Mouse (Mus musculus) forebrain, embryonic 11.5 days (tissue): ENCODE measurements around the gene Lsm2. TPM values are rescaled to one million over a fixed set of nuclear protein-coding genes. Genes with fewer than 3 reads are reported as not detected.
A peak's percentile ranks its signal among the peaks of the same experiment; 100 is the strongest.
"Not testable (repeated sequence)": the region's sequence is repeated elsewhere in the genome, so short reads cannot be mapped to it uniquely, and the experiment has no call there.

Experiments
- ATAC-seq: fragments of 200-750 bp; cut with Nextera tagmentation; replicated peaks from 2 replicates; pipeline ENCODE4 v1.8.0; 2017; ENCODE audit warnings: moderate TSS enrichment; ENCODE audit not compliant: low FRiP score
- DNase-seq: peaks from one replicate; pipeline ENCODE4 v3.0.0-alpha.2; 2017; ENCODE audit warnings: low spot score
- H3K27ac ChIP-seq: fragments of 300-500 bp; sonication (generic); 2 replicates; pipeline ENCODE4 v1.5.1; 2014; ENCODE audit warnings: low read depth, low read length
- H3K27me3 ChIP-seq: fragments of 300-500 bp; sonication (generic); 2 replicates; pipeline ENCODE4 v1.6.1; 2014; ENCODE audit warnings: mild to moderate bottlenecking, low read length, mixed read lengths; ENCODE audit not compliant: control insufficient read depth, insufficient read depth
- H3K36me3 ChIP-seq: fragments of 300-500 bp; sonication (generic); 2 replicates; pipeline ENCODE4 v1.6.1; 2014; ENCODE audit warnings: mild to moderate bottlenecking, low read length, moderate library complexity, mixed read lengths; ENCODE audit not compliant: control insufficient read depth, insufficient read depth
- H3K4me1 ChIP-seq: fragments of 300-500 bp; sonication (generic); replicated peaks from 2 replicates; pipeline ENCODE4 v1.6.1; 2014; ENCODE audit warnings: low read length, mixed read lengths; ENCODE audit not compliant: control insufficient read depth, insufficient read depth
- H3K4me2 ChIP-seq: fragments of 300-500 bp; sonication (generic); 2 replicates; pipeline ENCODE4 v1.6.1; 2014; ENCODE audit warnings: low read depth, mild to moderate bottlenecking, low read length, moderate library complexity, mixed read lengths; ENCODE audit not compliant: severe bottlenecking
- H3K4me3 ChIP-seq: fragments of 300-500 bp; sonication (generic); 2 replicates; pipeline ENCODE4 v1.5.1; 2014; ENCODE audit warnings: low read depth, low read length
- H3K9ac ChIP-seq: fragments of 300-500 bp; sonication (generic); 2 replicates; pipeline ENCODE4 v1.6.1; 2014; ENCODE audit warnings: low read length
- H3K9me3 ChIP-seq: fragments of 300-500 bp; sonication (generic); 2 replicates; pipeline ENCODE4 v1.6.1; 2016; ENCODE audit warnings: low read length, mixed read lengths; ENCODE audit not compliant: control insufficient read depth
- WGBS: fragments of 180-500 bp; shearing (Covaris S2); extraction: QIAGEN DNeasy Blood & Tissue Kit; methylation state at CpG from one replicate; pipeline ENCODE4 v1.1.7; 2014; 5-methylcytosine and 5-hydroxymethylcytosine counted together
- polyA plus RNA-seq: library from polyadenylated mRNA; unstranded; fragments of >200 nt; fragmentation: Nextera tagmentation; extraction: Ambion mirVana; gene quantifications from 2 replicates; pipeline ENCODE4 v1.2.1, GENCODE M21; 2014

Gene Lsm2
- polyA plus RNA-seq, 1 experiment from 2014 or later = 288 TPM

DNA sequence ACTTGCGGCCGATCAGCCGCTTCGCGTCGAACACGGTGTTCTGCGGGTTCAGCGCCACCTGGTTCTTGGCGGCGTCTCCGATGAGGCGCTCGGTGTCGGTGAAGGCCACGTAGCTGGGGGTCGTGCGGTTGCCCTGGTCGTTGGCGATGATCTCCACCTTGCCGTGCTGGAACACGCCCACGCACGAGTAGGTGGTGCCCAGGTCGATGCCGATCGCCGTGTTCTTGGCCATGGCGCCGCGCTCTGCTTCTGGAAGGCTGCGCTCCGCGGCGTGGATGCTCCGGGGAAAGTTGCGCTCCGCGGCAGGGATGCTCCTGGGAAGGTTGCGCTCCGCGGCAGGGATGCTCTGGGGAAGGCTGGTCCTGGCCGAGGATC lies 10.0 kb upstream of the Lsm2 start:
- H3K27ac ChIP-seq, H3K4me1 ChIP-seq, H3K9ac ChIP-seq, DNase-seq, H3K36me3 ChIP-seq, H3K9me3 ChIP-seq: not testable (repeated sequence)
- H3K4me2 ChIP-seq = peak overlapping the region; percentile 79
- H3K27me3 ChIP-seq = peaks cover 20% of the 10 kb centered on the region
- peak; percentile 43; the same call in 1 of the 2 replicates for ATAC-seq
- 3% methylated on average over 18 of the region's 43 CpGs for WGBS
- H3K4me3 ChIP-seq = peak overlapping the region; percentile 32

DNA sequence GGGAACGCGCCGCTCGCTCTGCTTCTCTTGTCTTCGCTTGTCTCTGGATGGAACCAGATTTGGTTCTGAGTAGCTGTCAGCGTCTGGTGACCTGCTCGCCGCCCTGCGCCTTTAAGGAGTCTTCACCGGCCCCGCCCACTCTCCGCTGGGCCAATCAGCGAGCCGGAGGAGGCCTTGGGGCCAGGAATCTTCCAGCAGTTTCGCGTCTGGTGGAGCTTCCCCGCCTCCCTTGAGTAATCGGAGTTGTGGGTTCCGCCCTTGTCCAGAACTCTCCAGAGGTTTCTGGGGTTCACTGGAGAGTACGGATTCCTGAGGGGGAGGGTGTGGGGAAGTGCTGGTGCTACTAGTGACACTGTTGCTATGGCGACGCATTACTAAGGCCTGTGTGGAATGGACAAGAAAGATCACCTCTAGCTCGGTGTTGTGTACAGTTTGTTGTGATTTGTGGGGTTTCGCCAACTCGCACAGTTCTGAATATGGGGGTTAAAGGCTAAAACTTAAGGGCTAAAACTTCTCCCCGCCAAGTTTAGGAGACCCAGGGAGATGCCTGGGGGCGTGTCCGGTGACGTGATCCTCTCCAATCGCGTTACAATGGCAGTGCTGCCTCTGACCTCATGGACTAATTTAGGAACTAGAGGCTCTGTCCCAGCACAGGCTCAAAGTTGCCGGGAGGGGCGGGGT lies 9.5 kb upstream of the Lsm2 start, which contains the start of the genes Hspa1a and Hspa1l:
TSS of gene Hspa1a (minus strand) at position 88 of the 681 bp plus-strand sequence.
TSS of gene Hspa1l (plus strand) at position 635 of the 681 bp plus-strand sequence.
- peak within 1 kb of the TSS; percentile 41 for H3K9ac ChIP-seq
- H3K27ac ChIP-seq, H3K9me3 ChIP-seq, H3K4me1 ChIP-seq, H3K36me3 ChIP-seq: not testable (repeated sequence)
- DNase-seq (peak; percentile 81), ATAC-seq (peak; percentile 94)
- peak within 1 kb of the TSS; percentile 32 for H3K4me3 ChIP-seq
- H3K27me3 ChIP-seq = peaks cover 20% of the 10 kb centered on the region
- under 1% methylated on average over 28 of the region's 33 CpGs for WGBS
- H3K4me2 ChIP-seq = peak within 1 kb of the TSS; percentile 79

DNA sequence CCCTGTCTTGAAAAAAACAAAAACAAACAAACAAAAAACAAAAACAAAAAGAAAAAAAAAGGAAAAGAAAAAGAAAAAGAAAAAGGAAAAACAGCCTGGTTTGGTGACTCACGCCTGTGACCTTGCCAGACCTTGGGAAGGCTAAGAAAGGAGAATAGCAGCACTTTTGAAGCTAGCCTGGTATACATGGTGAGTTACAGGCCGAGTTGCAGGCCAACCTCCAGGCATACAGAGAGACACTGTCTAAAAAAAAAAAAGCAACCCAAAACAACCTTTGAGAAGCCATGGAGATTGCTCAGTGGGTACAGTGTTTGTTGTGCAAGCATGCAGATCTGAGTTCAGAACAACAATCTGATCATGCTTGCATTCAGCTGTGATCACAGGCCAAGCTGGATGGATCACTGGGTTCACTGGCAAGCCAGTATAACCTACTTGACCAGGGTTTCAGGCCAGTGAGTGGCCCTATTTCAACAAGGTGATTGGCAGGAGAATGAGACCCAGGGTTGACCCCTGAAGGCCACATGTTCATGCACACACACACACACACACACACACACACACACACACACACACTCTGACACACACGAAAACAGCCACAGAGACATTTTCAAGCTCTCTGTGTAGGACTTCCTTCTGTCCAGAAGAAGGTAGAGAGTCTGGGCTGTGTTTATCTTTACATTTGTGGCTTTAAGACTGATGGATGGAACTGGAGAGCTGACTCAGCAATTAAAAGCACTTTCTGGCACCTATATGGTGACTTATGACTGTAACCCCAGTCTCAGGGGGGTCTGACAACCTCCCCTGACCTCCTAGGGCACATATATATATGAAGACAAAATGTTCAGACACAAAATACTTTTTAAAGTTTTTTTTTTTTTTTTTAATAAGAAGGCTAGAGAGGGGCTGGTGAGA lies 5.8 kb upstream of the Lsm2 start:
- Histone ChIP-seq H3K36me3 (no peaks in the 10 kb centered on the region), H3K27me3 (no peaks in the 10 kb centered on the region), H3K27ac (no peak overlapping the region), H3K4me1 (peaks cover 5% of the 10 kb centered on the region), H3K4me3 (no peak overlapping the region), H3K4me2 (no peak overlapping the region), H3K9me3 (no peaks in the 10 kb centered on the region), H3K9ac (no peak overlapping the region)
- ATAC-seq = no peak
- 82% methylated on average over 3 of the region's 3 CpGs for WGBS
- DNase-seq = no peak

DNA sequence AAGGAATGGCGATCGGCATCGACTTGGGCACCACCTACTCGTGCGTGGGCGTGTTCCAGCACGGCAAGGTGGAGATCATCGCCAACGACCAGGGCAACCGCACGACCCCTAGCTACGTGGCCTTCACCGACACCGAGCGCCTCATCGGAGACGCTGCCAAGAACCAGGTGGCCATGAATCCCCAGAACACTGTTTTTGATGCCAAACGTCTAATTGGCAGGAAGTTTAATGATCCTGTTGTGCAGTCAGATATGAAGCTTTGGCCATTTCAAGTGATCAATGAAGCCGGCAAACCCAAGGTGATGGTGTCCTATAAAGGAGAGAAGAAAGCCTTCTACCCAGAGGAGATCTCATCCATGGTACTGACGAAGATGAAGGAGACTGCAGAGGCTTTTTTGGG lies 4.7 kb upstream of the Lsm2 start:
- H3K4me2 ChIP-seq = no peak overlapping the region
- 95% methylated on average over 20 of the region's 20 CpGs for WGBS
- no peaks in the 10 kb centered on the region for H3K27me3 ChIP-seq
- no peaks in the 10 kb centered on the region for H3K9me3 ChIP-seq
- no peaks in the 10 kb centered on the region for H3K36me3 ChIP-seq
- no peak overlapping the region for H3K9ac ChIP-seq
- no peak overlapping the region for H3K4me3 ChIP-seq
- DNase-seq = peak; percentile 42
- H3K4me1 ChIP-seq = peaks cover 7% of the 10 kb centered on the region
- ATAC-seq = no peak
- no peak overlapping the region for H3K27ac ChIP-seq

DNA sequence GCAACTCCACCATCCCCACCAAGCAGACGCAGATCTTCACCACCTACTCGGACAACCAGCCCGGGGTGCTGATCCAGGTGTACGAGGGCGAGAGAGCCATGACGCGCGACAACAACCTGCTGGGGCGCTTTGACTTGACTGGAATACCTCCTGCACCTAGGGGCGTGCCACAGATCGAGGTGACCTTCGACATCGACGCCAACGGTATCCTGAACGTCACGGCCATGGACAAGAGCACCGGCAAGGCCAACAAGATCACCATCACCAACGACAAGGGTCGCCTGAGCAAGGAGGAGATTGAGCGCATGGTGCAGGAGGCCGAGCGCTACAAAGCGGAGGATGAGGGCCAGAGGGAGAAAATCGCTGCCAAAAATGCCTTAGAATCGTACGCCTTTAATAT lies 3.4 kb upstream of the Lsm2 start:
- Histone ChIP-seq H3K27me3 (no peaks in the 10 kb centered on the region), H3K36me3 (no peaks in the 10 kb centered on the region), H3K4me1 (peaks cover 10% of the 10 kb centered on the region; the same call in 1 of the 2 replicates), H3K9ac (no peak overlapping the region), H3K9me3 (no peaks in the 10 kb centered on the region), H3K4me3 (no peak overlapping the region), H3K4me2 (no peak overlapping the region), H3K27ac (no peak overlapping the region)
- WGBS = 91% methylated on average over 27 of the region's 27 CpGs
- ATAC-seq = no peak
- DNase-seq = peak; percentile 44

DNA sequence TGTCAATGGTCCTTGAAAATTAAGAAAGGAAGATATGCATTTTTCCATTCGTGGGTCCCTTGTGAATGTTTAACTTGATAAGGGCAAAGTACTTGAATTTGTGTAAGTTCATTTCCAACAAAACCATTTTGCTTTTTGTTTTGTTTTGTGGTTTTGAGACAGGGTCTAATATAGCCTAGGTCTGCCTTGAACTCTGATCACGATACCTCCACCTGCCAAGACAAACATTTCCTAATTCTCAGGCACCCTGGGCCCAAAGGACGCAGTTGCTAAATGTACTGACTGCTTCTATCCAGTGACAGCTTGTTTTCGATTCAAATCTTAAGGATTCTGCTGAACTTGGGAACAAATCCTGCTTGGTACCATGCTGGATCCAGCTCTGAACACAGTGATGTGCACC lies 2.0 kb upstream of the Lsm2 start:
- ATAC-seq = no peak
- H3K27ac ChIP-seq = no peak overlapping the region
- DNase-seq = no peak
- H3K4me1 ChIP-seq = peaks cover 10% of the 10 kb centered on the region; the same call in 1 of the 2 replicates
- H3K9me3 ChIP-seq = no peaks in the 10 kb centered on the region
- no peak overlapping the region for H3K4me2 ChIP-seq
- no peak overlapping the region for H3K9ac ChIP-seq
- WGBS = 92% methylated on average over 4 of the region's 4 CpGs
- no peak overlapping the region for H3K4me3 ChIP-seq
- H3K36me3 ChIP-seq = no peaks in the 10 kb centered on the region
- H3K27me3 ChIP-seq = no peaks in the 10 kb centered on the region

DNA sequence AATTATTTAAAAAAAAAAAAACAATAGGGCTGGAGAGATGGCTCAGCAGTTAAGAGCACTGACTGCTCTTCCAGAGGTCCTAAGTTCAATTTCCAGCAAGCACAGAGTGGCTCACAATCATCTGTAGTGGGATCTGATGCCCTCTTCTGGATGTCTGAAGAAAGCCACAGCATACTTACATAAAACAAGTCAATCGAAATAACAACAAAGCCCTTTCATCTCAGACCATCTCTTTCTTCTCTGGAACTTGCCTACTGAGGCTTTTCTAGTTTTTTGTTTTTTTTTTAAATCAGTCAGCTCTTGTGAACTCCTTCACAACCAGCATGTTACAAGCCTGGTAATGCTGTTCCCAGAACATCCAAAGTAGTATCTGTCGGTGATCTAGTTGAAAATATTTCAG lies 1.0 kb upstream of the Lsm2 start:
- Histone ChIP-seq H3K36me3 (peaks cover 2% of the 10 kb centered on the region; the same call in 1 of the 2 replicates), H3K4me3 (peak overlapping the region; percentile 93), H3K9me3 (no peaks in the 10 kb centered on the region), H3K27ac (no peak overlapping the region), H3K9ac (peak overlapping the region; percentile 95), H3K27me3 (no peaks in the 10 kb centered on the region), H3K4me2 (peak overlapping the region; percentile 80), H3K4me1 (peaks cover 10% of the 10 kb centered on the region; the same call in 1 of the 2 replicates)
- DNase-seq = peak; percentile 48
- ATAC-seq = no peak
- 24% methylated on average over 2 of the region's 2 CpGs for WGBS

DNA sequence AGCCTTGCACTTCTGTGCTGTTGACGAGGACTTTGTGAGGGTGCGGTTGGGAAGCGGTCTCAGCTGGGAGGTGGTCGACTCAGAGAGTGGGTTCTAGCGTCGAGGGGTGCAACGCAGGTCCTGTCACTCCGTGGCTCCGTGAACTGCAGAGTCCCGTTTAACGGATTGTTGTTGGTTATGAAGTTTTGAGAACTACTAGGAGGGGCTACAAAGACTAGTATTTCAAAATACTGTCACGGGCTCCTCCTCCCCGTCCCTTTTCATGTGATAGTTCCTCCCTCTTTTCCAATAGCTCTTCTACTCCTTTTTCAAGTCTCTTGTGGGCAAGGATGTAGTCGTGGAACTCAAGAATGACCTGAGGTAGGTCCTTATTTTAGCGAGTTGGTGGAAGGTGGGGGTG lies 666 bp downstream of the Lsm2 start:
- peaks cover 6% of the 10 kb centered on the region; the same call in 1 of the 2 replicates for H3K36me3 ChIP-seq
- ATAC-seq = no peak
- H3K9ac ChIP-seq = peak overlapping the region; percentile 95
- H3K27ac ChIP-seq = peak overlapping the region; percentile 97
- no peaks in the 10 kb centered on the region for H3K27me3 ChIP-seq
- WGBS = under 1% methylated on average over 15 of the region's 15 CpGs
- no peak for DNase-seq
- peak overlapping the region; percentile 80 for H3K4me2 ChIP-seq
- H3K4me1 ChIP-seq = peaks cover 10% of the 10 kb centered on the region; the same call in 1 of the 2 replicates
- peak overlapping the region; percentile 93 for H3K4me3 ChIP-seq
- H3K9me3 ChIP-seq = no peaks in the 10 kb centered on the region
